Mouse (Mus musculus): ENCODE results near the gene Wdsub1. TPM values are rescaled to one million over a fixed set of nuclear protein-coding genes. Genes with fewer than 3 reads are reported as not detected.
"Not testable (repeated sequence)": the region's sequence is repeated elsewhere in the genome, so short reads cannot be mapped to it uniquely, and the experiment has no call there.

The Wdsub1 gene
- polyA plus RNA-seq, 1 experiment from 2014 or later: 16.2 TPM

GRCm38 (mm10) chr2:59877335-59877734 is 5.1 kb downstream of the Wdsub1 start:
- 80% methylated on average over 4 of the region's 4 CpGs for WGBS
- no peak overlapping the region for H3K27ac ChIP-seq
- H3K4me3 ChIP-seq: no peak overlapping the region
- no peak overlapping the region for H3K9ac ChIP-seq
- no peaks in the 10 kb centered on the region for H3K4me1 ChIP-seq
- H3K4me2 ChIP-seq (replicated peaks): no peak overlapping the region
- no peaks in the 10 kb centered on the region; the same call in 1 of the 2 replicates for H3K36me3 ChIP-seq
- H3K27me3 ChIP-seq (replicated peaks): no peaks in the 10 kb centered on the region
- no peak for ATAC-seq (ENCODE audit: low FRiP score, low read depth)
- H3K9me3 ChIP-seq: peaks cover 7% of the 10 kb centered on the region; the same call in 1 of the 2 replicates

GRCm38 (mm10) chr2:59876482-59876881 is 5.9 kb downstream of the Wdsub1 start:
- no peak overlapping the region for H3K27ac ChIP-seq
- H3K9ac ChIP-seq: no peak overlapping the region
- H3K4me3 ChIP-seq: no peak overlapping the region
- no peaks in the 10 kb centered on the region for H3K27me3 ChIP-seq (replicated peaks)
- peaks cover 7% of the 10 kb centered on the region; the same call in 1 of the 2 replicates for H3K9me3 ChIP-seq
- ATAC-seq (ENCODE audit: low FRiP score, low read depth): no peak
- 89% methylated on average over 15 of the region's 15 CpGs for WGBS
- H3K4me2 ChIP-seq (replicated peaks): no peak overlapping the region
- H3K36me3 ChIP-seq: peaks cover 2% of the 10 kb centered on the region; the same call in 1 of the 2 replicates
- no peaks in the 10 kb centered on the region for H3K4me1 ChIP-seq

GRCm38 (mm10) chr2:59870526-59870925 is 11.9 kb downstream of the Wdsub1 start:
- H3K36me3 ChIP-seq: peaks cover 2% of the 10 kb centered on the region; the same call in 1 of the 2 replicates
- no peak overlapping the region for H3K4me3 ChIP-seq
- H3K27ac ChIP-seq: no peak overlapping the region
- 90% methylated on average over 6 of the region's 6 CpGs for WGBS
- no peaks in the 10 kb centered on the region for H3K9me3 ChIP-seq
- H3K4me2 ChIP-seq (replicated peaks): no peak overlapping the region
- no peaks in the 10 kb centered on the region for H3K4me1 ChIP-seq
- no peaks in the 10 kb centered on the region for H3K27me3 ChIP-seq (replicated peaks)
- no peak overlapping the region for H3K9ac ChIP-seq
- no peak for ATAC-seq (ENCODE audit: low FRiP score, low read depth)

GRCm38 (mm10) chr2:59862618-59863017 is 19.8 kb downstream of the Wdsub1 start:
- H3K4me3 ChIP-seq: no peak overlapping the region
- no peak for ATAC-seq (ENCODE audit: low FRiP score, low read depth)
- H3K27me3 ChIP-seq (replicated peaks): no peaks in the 10 kb centered on the region
- H3K4me1 ChIP-seq: no peaks in the 10 kb centered on the region
- no peaks in the 10 kb centered on the region for H3K36me3 ChIP-seq
- no peaks in the 10 kb centered on the region for H3K9me3 ChIP-seq
- H3K27ac ChIP-seq: no peak overlapping the region
- no peak overlapping the region for H3K4me2 ChIP-seq (replicated peaks)
- WGBS: 91% methylated on average over 6 of the region's 6 CpGs
- H3K9ac ChIP-seq: no peak overlapping the region

- Histone ChIP-seq H3K4me3 (no peak overlapping the region), H3K27ac (no peak overlapping the region), H3K4me2 (replicated peaks) (no peak overlapping the region), H3K36me3 (no peaks in the 10 kb centered on the region), H3K27me3 (replicated peaks) (no peaks in the 10 kb centered on the region), H3K4me1 (no peaks in the 10 kb centered on the region), H3K9me3 (no peaks in the 10 kb centered on the region), H3K9ac (no peak overlapping the region)
- 63% methylated on average over 9 of the region's 9 CpGs for WGBS
- no peak for ATAC-seq (ENCODE audit: low FRiP score, low read depth)
These were observed 28.0 kb downstream of the Wdsub1 start for GRCm38 (mm10) chr2:59854363-59854762.

GRCm38 (mm10) chr2:59853543-59853942 is 28.8 kb downstream of the Wdsub1 start:
- Histone ChIP-seq H3K9me3 (no peaks in the 10 kb centered on the region), H3K27ac (no peak overlapping the region), H3K4me1 (no peaks in the 10 kb centered on the region), H3K27me3 (replicated peaks) (no peaks in the 10 kb centered on the region), H3K9ac (no peak overlapping the region), H3K36me3 (no peaks in the 10 kb centered on the region), H3K4me3 (no peak overlapping the region), H3K4me2 (replicated peaks) (no peak overlapping the region)
- WGBS: 96% methylated on average over 10 of the region's 10 CpGs
- ATAC-seq (ENCODE audit: low FRiP score, low read depth): no peak

GRCm38 (mm10) chr2:59852916-59853315 is 29.5 kb downstream of the Wdsub1 start:
- WGBS: 78% methylated on average over 11 of the region's 11 CpGs
- Histone ChIP-seq H3K9ac (no peak overlapping the region), H3K9me3 (no peaks in the 10 kb centered on the region), H3K4me1 (no peaks in the 10 kb centered on the region), H3K36me3 (no peaks in the 10 kb centered on the region), H3K27me3 (replicated peaks) (no peaks in the 10 kb centered on the region), H3K4me3 (no peak overlapping the region), H3K27ac (no peak overlapping the region), H3K4me2 (replicated peaks) (no peak overlapping the region)
- no peak for ATAC-seq (ENCODE audit: low FRiP score, low read depth)

- not testable (repeated sequence) for H3K9ac ChIP-seq
These were observed 30.5 kb downstream of the Wdsub1 start for GRCm38 (mm10) chr2:59851885-59852284.

GRCm38 (mm10) chr2:59843848-59844247 is 38.5 kb downstream of the Wdsub1 start:
- peaks cover 14% of the 10 kb centered on the region for H3K36me3 ChIP-seq
- 0 out of 2 replicates have a peak, but pooled peaks cover 4% of the 10 kb centered on the region for H3K4me1 ChIP-seq
- H3K27ac ChIP-seq: no peak overlapping the region
- no peak overlapping the region for H3K4me2 ChIP-seq (replicated peaks)
- no peak overlapping the region for H3K4me3 ChIP-seq
- H3K27me3 ChIP-seq (replicated peaks): no peaks in the 10 kb centered on the region
- H3K9me3 ChIP-seq: no peaks in the 10 kb centered on the region
- WGBS: 93% methylated on average over 6 of the region's 6 CpGs
- no peak for ATAC-seq (ENCODE audit: low FRiP score, low read depth)
- no peak overlapping the region for H3K9ac ChIP-seq

More at GRCm38 (mm10) chr2:59851885-59852284, 30.5 kb downstream of the Wdsub1 start:
- not testable (repeated sequence) for H3K4me1 ChIP-seq; ATAC-seq (ENCODE audit: low FRiP score, low read depth); H3K4me3 ChIP-seq; H3K9me3 ChIP-seq; H3K4me2 ChIP-seq (replicated peaks); H3K27ac ChIP-seq; H3K36me3 ChIP-seq; H3K27me3 ChIP-seq (replicated peaks)
- 90% methylated on average over 5 of the region's 5 CpGs for WGBS

- Histone ChIP-seq H3K4me3 (no peak overlapping the region), H3K9me3 (no peaks in the 10 kb centered on the region), H3K36me3 (peaks cover 14% of the 10 kb centered on the region), H3K27ac (no peak overlapping the region), H3K27me3 (replicated peaks) (no peaks in the 10 kb centered on the region), H3K4me2 (replicated peaks) (no peak overlapping the region), H3K4me1 (0 out of 2 replicates have a peak, but pooled peaks cover 4% of the 10 kb centered on the region), H3K9ac (no peak overlapping the region)
- no peak for ATAC-seq (ENCODE audit: low FRiP score, low read depth)
- 89% methylated on average over 21 of the region's 21 CpGs for WGBS
These were observed 39.2 kb downstream of the Wdsub1 start for GRCm38 (mm10) chr2:59843156-59843555.

- H3K36me3 ChIP-seq: peaks cover 18% of the 10 kb centered on the region
- H3K9me3 ChIP-seq: no peaks in the 10 kb centered on the region
- 0 out of 2 replicates have a peak, but pooled peaks cover 4% of the 10 kb centered on the region for H3K4me1 ChIP-seq
- no peak overlapping the region for H3K9ac ChIP-seq
- no peaks in the 10 kb centered on the region for H3K27me3 ChIP-seq (replicated peaks)
- no peak for ATAC-seq (ENCODE audit: low FRiP score, low read depth)
- no peak overlapping the region for H3K4me2 ChIP-seq (replicated peaks)
- no peak overlapping the region for H3K27ac ChIP-seq
- no peak overlapping the region for H3K4me3 ChIP-seq
- 85% methylated on average over 6 of the region's 6 CpGs for WGBS
These were observed 39.8 kb downstream of the Wdsub1 start for GRCm38 (mm10) chr2:59842556-59843008.

GRCm38 (mm10) chr2:59841944-59842343 is 40.4 kb downstream of the Wdsub1 start:
- H3K27me3 ChIP-seq (replicated peaks): no peaks in the 10 kb centered on the region
- ATAC-seq (ENCODE audit: low FRiP score, low read depth): no peak
- H3K36me3 ChIP-seq: peaks cover 20% of the 10 kb centered on the region
- 0 out of 2 replicates have a peak, but pooled peaks cover 4% of the 10 kb centered on the region for H3K4me1 ChIP-seq
- no peak overlapping the region for H3K9ac ChIP-seq
- no peak overlapping the region for H3K4me2 ChIP-seq (replicated peaks)
- no peak overlapping the region for H3K4me3 ChIP-seq
- H3K9me3 ChIP-seq: no peaks in the 10 kb centered on the region
- 86% methylated on average over 11 of the region's 11 CpGs for WGBS
- H3K27ac ChIP-seq: no peak overlapping the region

Data from neural tube, embryonic 12.5 days (tissue).